Mouse (Mus musculus) testis, postnatal 10 days (tissue): ENCODE results near the gene Aldh8a1.
A peak's percentile ranks its signal among the peaks of the same experiment; 100 is the strongest.

Experiments
- DNase-seq: peaks from one replicate; pipeline ENCODE4 v3.0.0; 2021; ENCODE audit warnings: low spot score

Aldh8a1 gene

DNA sequence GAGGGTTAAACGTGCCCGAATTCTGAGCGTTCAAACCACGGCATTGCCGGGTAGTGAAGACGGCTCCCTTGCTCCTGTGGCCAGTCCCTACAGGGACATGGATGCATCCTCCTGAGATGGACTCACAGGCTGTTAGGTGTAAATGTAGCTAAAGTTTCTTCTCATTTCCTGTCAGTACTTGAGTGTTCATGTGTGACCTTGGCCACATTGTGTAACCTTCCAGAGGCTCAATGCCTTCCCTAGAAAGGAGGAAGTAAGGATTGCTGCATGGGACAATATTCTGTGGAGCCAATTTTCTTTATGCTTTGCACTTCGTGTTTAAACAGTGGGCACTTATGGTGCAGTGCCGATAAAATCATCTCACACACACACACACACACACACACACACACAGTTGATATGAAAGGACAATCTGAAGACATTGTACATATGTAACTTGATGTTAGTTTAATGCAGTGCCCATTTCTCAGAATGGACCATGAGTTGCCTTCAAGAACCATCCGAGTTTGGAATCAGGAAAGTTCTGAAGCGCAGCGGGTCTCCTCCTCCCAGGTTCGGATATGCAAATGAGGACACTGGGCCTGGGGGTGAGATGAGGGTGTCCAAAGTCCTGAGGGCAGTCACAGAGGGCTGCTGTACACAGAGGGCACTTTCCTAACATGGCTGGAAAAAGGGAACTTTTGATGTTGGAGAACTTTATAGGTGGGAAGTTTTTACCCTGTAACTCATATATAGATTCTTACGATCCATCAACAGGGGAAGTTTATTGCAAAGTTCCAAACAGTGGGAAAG, at the start of gene Aldh8a1:
Aldh8a1 (plus strand) TSS at position 610 of the 792 bp plus-strand sequence.
- no peak for DNase-seq

DNA sequence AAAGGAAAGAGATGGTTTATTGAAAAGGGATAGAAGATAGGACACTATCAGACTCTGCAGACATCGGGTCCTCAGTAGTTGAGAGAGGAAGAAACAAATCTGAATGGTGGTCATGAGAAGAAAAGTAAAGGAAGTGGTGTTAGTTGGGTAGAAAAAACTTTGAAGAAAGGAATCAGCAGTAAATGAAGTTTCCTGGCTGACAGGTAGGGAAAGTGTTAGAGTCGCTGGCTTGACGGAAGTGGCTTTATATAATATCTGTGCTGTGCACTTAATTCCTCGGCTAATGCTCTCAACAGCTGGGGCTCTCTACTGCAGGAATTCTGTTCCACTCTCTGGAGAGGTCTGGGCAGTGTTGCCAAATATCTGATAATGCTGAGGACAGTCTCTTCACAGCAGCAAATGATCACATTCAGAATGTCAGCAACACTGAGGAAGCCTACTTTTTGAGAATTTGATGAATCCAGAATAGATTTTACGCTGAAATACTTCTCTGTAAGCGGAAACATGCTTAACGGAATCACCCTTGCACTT, 49.4 kb upstream of the Aldh8a1 start:
- no peak for DNase-seq

DNA sequence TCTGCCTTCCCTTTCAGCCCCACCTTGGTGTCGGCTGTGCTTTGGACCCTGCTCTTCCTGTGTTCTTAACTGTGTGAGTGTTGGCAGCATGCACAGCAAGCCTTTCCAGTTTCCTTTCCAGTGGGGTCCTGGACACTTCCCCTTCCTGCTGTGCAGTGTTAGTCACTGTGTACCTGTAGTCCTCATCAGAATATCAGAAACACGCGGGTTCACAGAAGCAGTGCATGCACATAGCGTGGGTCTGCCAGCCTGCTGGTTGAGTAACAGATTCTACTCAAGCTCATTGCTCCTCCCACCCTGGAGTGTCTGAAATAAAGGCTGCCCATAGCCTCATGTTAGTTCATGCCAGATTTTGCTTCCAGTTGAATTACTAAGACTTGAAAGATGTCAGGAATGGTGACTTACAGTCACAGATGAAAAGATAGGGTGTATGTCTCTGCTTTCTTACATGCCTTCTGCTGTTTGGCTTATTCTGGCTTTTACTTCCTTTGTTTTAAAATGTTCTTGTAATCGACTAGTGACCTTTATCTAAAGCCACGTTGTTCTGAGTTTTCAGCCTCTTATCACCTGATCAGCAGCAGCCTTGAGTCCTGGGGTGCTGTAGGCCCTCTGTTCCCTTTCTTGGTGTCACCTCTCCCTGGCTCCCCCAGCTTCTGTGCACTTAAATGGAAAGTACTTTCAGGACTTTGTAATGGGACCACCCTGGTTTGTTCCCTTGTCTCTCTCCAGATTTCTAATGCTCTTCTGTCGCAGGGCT, 42.6 kb upstream of the Aldh8a1 start:
- DNase-seq, result no peak

DNA sequence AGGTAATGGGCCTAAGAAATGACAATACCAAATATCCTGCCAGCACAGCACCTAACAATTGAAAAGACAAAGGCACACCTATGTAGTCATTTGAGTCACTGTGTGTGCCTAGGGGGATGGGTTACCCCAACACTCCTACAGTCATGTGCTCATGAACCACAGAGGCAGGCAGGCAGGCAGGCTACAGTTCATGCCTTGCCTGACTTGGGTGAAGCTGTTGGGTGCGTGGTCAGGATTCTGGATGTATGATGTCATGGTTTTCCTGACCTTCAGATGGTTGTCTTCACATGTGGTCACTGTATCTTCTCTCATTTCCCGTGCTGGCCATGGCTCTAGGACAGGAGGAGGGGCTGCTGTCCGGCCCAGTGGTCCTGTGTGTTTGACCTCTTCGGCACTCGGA, 41.6 kb upstream of the Aldh8a1 start:
- DNase-seq, result no peak

DNA sequence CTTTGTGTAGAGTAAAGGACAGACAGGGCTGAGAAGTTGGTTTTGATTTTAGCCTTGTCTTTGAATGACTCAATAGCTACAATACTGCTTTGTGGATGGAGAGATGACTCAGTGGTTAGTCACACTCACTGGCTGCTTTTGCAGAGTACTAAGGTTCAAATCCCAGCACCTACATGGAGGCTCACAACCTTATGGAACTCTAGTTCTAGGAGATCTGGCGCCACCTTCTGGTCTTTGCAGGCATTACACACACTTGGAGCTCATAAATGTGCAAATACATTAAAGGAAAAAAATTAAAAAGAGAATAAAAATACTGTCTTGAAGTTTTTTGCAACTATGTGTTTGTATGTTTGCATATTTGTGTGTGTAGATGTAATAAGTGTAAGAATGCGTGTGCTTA, 39.9 kb upstream of the Aldh8a1 start:
- DNase-seq, result peak; percentile 56

DNA sequence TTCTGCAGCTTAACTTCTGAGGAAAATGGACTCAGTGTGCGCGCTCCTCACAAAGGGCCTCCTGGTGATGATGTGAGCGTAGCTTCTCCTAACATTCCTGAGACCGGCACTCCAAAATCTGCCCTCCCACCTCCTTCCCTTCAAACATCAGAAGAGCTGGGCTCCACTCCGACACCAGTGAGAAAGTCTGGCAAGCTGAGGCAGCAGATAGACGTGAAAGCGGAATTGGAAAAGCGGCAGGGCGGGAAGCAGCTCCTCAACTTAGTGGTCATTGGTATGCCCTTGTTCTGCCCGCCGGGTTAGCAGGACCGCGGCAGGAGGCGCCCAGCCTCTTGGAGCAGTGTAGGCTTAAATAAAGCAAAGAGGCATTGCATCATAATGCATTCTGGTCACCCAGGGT, 35.4 kb upstream of the Aldh8a1 start:
- DNase-seq, result peak; percentile 30

DNA sequence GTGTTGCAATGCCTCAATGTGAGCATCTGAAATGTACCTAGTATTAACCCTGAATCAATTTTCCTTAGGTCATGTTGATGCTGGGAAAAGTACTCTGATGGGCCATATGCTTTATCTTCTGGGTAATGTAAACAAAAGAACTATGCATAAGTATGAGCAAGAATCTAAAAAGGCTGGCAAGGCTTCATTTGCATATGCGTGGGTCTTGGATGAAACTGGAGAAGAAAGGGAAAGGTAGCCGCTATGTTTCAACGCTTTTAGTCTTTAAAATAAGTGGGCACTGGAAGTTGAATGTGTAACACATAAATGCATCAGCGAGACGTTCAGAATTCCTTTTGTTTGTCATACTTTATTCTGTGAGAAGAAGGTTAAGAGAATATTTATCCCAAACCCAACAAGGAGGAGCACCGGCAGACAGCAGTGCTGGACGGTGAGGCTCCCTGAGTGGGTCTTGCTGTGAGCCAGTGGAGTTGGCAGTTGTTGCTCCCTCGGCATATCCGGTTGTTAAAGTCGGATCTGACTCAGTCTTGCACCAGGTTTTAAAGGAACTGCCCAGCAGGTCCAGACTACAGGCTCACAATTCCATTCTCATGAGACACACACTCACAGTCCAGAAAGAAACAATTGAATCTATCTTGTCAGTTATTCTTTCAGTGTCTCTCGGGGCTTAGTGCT, 34.6 kb upstream of the Aldh8a1 start:
- peak; percentile 34 for DNase-seq

DNA sequence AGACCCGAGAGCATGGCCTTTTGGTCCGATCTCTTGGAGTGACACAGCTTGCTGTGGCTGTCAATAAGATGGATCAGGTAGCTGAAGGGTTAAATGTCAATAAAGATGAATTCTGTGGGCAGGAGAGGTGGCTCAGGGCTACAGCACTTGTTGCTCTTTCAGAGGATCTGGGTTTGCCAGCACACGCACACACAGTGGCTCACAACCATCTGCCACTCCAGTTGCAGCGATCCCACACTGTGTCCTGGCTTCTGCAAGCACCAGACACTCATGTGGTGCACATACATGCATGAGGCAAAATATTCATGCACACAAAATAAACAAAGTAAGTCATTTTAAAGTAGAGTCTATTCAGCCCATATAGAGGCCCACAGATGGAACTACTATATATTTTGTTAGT, 29.8 kb upstream of the Aldh8a1 start:
- no peak for DNase-seq

DNA sequence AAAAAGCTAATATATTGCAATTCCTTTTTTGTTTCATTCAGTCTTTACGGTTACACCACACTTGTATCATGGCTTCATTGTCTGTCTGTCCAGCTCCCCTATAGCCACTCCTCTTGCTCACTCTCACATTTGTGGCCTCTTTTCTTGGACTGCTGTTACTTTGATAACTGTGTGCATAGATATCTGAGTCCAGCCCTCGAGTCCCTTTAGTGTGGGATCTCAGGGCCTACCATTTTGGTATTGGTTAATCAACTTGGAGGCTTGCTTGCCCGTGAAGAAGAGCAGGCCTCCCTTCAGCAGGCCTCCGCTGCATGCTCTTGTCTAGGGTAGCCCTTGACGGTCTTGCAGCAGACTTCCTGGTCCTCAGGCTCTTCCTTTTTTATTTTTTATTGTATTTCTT, 27.6 kb upstream of the Aldh8a1 start:
- DNase-seq, result no peak

DNA sequence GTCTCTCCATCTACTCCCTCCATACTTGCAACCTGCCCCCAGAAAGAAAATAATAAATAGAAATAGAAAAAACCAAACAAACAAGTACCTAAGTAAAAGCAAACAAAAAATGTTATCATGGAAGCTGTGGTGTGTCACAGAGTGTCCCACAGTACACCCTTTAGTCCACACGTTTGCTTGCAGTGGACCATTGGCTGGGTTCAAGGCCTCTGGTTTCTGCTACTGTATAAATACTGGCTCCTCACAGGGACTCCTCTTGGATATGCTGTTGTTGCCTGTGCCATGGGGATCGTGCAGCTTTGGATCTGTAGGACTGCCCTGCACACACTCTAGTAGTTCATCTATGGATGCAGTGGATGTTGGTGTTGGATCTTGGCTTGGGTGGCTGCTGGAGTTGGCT, 27.1 kb upstream of the Aldh8a1 start:
- no peak for DNase-seq

DNA sequence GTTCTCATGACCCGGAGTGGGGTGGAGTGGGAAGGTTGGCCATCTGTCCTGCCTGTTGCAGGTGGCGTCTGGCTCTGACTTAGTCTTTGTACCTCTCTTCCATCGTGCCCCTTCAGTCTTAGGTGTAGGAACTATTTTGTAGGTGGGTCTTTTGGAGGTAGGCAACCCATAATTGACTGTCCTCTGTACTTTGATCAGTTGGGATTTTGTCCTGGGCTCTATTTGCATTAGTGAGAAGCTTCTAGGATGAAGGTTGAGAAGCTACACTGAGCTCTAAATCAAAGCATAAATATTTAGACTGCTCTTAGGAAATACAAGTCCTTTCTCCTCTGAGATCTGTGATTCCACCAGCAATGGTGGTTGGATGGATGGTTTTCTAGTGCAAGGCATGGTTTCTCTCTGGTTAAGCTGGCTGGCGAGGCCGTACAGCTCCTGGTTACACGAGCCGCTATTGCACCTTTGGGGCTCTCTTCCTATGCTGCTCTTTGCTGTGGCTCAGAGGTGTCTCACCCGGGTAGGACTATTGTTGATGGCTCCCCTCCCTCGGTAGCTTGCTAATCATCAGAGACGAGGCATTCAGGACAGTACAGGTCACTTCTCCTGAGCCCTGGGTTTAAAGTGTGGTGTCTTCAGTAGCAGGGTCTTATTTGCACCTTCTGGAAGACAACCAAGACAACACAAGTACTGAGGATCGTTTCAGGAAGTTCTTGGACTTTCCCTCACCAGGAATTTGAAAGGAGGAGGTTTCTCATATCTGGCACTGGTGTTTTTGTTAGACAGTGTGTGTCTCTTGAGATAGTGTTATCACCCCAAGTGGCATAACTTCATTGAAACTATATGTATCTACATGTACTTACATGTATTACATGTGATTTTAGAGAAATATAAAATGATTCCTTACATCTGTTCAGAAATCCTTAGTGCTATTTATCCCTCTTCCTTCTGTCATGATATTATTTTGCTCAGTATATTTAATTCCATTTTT, 26.3 kb upstream of the Aldh8a1 start:
- DNase-seq, result no peak

DNA sequence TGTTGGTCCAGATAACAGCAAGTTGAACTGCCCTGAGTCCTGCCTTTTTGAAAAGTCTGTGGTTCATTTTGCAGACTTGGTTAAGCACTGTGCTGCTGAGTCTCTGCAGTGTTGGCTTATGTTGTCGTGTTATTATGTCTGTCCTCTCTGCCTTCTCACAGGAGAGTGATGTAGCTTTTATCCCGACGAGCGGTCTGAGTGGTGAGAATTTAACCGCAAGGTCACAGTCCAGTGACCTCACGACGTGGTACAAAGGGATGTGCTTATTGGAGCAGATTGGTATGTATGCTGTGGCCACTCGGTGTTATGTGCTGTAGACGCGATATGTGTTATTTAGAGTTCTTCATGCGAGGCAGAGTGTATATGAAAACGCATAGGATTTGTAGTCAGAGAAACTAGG, 25.3 kb upstream of the Aldh8a1 start:
- DNase-seq, result no peak

DNA sequence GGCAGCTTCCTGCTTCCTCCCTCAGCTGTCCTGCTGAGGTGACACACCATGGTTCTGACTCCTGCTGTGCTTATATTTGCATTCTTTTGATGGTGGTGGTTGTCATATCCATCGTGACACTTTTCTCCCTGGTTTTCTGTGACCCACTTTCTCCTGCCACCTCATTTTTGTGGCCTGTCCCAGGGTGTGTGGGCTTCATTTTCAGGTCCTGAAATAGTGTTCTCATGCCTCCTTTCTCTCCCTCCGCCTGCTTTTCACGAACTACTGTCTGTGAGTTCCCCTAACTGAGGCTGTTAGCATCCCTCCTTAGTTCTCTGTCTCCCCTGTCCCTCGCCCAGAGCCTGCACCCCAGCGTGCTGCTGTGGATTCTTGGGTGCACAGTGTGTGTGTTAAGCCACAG, 23.2 kb upstream of the Aldh8a1 start:
- no peak for DNase-seq

DNA sequence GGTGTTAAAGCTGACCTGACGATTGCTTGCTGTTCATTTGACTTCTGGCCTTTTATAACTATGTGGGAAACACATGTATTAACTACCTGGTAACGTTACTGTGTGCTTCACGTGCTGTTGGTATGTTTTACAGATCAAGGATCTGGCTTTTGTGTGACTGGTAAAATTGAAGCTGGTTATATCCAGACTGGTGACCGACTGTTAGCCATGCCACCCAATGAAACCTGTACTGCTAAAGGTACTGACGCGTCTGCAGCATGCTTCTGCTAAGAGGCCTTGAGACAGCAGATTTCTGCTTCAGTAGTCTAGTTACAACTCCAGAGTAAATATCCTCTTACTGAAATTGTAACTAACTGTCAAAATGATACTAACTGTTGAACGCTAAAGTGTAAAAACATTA, 22.6 kb upstream of the Aldh8a1 start:
- no peak for DNase-seq

DNA sequence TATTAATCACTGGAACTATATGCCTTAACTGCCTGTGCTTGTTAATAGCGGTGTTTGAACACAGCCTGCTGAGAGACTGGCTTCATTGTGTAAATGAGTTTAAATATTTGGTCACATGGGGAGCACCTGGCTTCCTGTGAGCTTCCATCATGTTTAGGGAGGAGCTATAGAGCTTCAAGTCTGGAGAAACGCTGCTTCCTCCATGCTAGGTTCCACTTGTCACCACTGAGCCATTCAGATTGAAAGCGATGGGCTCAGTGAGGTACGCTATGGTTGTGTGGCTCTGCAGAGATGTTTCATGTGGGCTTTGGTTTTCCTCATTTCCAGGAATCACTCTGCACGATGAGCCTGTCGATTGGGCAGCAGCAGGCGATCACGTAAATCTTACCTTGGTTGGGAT, 19.1 kb upstream of the Aldh8a1 start:
- DNase-seq, result no peak

DNA sequence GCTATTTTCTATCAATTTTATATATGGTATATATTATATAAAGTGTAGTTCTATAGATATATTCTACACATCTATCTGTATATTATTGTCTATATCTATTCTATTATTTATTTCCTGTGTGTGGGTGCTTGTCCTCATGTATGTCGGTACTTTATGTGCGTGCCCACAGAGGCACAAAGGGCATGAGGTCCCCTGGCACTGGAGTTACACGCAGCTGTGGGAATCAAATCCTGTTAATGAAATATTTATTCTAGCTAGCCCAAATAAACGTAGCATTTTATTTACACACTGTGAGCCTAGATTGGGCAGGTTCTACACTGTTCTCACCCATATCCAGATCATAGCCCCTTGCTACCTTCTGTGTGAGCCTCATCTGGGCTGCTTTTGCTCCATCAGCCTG, 18.0 kb upstream of the Aldh8a1 start:
- no peak for DNase-seq

DNA sequence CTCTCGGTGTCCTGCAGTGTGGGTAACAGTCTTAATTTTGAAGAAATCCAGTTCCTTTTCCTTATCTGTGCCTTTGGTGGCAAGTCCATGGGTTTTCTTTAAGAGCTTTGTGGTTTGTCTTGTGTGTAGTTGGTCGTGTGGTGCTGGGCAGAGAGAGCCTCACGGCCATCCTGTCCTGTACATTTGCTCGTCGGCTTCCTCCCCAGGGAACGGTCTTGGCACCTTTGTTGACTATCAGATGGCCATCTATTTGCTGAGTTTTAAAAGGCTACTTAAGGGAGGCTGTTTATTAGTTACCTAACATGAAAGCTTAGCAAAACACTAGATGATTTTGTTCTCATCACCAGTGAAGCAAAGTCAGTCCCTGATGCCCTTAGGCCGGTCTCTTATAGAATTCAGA, 15.2 kb upstream of the Aldh8a1 start:
- DNase-seq, result no peak

DNA sequence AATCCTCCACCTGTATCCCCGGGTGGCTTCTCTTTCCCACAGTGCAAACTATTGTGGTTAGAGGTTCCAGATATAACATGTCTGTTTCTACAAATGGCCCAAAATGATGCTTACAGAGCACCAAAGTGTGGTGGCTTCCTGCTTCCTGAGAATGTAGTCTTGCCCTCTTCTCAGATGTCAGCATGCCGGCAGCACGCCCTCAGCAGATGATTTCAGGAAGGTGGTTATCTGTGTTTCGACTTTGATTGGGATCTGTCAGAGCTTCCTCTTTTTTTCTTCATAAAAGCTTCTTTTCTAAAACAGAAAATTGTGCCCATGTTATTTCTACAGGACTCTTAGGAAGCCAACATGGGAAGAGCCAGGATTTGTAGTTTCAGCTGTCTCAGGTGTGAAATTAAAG, 13.8 kb upstream of the Aldh8a1 start:
- DNase-seq, result no peak

DNA sequence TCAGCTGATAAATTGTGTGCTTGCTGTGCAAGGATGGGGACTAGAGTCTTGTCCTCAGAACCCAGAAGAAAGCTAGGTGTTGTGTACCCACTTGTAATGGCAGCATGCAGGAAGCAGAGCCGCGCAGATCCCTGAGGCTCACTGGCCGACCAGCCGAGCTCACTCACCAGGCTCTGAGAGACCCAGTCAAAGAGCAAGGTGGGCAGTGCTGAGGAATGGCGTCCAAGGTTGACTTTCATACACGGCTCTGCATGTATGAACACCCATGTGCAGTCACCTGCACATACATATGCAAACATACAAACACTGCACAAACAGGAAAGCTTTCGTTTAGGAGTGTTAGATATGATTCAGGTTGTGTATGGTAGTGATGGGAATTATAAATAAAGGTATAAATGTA, 12.1 kb upstream of the Aldh8a1 start:
- DNase-seq, result no peak

DNA sequence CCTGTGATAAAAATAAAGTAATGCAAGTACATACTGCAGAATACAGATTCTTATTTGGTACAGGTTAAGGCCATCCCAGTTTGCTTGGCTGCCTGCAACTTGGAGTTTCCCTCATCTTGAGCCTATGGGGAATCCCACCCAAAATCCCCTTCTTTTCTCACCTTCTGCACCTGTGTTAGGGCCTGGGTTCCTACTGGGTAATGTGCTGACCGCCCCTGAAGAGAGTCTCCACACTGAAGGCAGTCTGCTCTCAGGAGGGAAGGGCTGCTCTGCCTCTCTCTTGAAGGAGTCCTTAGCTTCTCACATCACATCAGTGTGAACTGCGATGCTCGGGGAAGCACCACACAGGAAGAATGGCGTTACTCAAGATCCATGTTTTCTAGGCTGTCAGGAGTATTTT, 11.2 kb upstream of the Aldh8a1 start:
- no peak for DNase-seq

DNA sequence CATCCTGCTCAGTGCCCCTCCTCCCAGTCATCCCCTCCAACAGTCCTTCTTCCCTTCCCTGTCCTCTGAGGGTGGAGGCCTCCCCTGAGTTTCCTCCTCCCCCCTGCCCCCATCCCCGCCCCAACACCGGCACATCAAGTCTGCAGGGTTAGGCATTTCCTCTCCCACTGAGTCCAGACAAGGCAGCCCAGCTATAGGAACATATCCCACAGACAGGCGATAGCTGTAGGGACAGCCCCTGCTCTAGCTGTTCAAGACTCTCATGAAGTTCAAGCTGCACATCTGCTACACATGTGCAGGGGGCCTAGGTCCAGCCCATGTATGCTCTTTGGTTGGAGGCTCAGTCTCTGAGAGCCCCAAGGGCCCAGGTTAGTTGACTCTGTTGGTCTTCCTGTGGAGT, 10.6 kb upstream of the Aldh8a1 start:
- no peak for DNase-seq

DNA sequence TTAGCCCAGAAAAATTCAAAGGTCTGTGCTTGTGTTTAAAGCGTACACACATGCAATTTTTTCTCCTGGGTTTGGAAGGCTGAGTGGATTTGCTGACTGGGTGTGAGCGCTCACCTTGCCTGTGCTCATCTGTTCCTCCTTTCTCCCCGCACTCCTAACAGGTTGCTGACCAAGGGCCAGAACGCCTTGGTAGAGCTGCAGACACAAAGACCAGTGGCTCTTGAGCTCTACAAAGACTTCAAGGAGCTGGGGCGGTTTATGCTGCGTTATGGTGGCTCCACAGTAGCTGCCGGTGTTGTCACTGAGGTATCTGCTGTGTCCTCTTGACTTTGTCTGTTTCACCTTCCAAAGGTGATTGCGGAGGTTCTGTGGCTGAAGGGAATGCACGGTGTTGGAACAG, 9.6 kb upstream of the Aldh8a1 start:
- no peak for DNase-seq
